Mouse (Mus musculus) testis, adult 2 months (tissue): ENCODE results near the gene Phf12.

Source experiments
- CTCF ChIP-seq: fragments of 200-500 bp; IDR thresholded peaks from 2 replicates; pipeline ENCODE4 v1.5.1; 2012; ENCODE audit warnings: low read depth, mild to moderate bottlenecking, inconsistent platforms, low read length, moderate library complexity; ENCODE audit not compliant: control insufficient read depth, insufficient read depth, insufficient replicate concordance
- POLR2A ChIP-seq: fragments of 200-500 bp; IDR thresholded peaks from 2 replicates; pipeline ENCODE4 v1.6.1; 2012; ENCODE audit warnings: low read depth, mild to moderate bottlenecking, inconsistent platforms, low read length, moderate library complexity; ENCODE audit not compliant: control insufficient read depth

DNA sequence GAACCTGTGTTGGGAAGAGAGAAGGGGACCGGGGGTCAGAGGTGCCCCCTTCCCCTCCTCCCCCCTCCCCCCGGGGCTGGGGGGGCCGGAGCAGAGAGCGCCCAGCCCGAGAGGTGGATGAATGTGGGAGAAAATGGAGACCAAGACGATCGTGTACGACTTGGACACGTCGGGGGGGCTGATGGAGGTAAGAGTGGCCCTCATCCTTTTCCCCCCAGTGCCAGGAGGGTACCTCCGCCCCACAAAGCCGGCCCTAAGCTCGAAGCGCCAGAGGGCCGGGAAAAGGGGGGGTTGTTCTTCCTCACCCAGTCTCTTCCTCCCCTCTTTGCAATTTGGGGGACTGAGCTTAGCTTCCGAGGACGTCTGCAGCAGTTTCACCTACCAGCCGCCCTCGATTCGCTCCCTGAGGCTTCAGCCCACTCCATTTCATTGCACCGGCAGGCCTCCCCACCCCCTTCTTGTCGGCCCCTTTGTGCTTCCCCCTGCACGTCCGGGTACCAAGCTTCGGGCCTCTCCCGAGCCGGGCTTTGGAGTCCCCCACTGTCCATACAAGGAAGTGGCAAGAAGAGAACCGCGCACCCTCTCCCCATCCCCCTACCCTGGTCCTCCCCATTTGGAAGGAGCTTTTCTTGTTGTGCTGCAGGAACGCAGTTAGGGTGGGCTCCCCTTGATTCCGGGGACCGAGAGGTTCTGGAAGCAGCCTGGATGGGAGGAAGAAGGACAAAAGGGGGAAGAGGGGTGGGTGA, 810 bp downstream of the Phf12 start:
- TF ChIP-seq CTCF = no peak
- TF ChIP-seq POLR2A = no peak
